Mouse (Mus musculus) thymus, postnatal 4 days (tissue): Measurements from ENCODE around the gene Elmod1.

Source experiments
- DNase-seq: peaks from one replicate; pipeline ENCODE4 v3.0.0; 2021

Gene Elmod1

DNA sequence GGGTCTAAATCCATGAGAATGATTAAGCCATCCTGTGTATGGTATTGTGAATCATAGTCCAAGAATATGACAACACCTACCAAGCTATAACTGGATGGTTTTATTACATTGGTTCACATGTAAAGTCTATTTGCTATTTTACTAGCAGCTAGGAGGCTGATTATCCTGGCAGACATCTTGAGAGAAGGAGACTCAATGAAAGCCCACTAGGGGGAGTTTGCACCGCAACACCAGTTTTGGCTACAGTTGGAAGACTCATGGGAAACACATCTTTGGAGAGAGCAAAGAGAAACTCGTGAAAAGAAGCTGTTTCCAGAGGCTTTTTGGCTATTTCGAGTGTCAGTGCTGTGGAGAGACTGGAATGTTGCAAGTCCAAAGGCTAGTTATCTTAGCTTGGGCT lies 69.7 kb downstream of the Elmod1 start:
- DNase-seq = no peak

GRCm38 (mm10) chr9:53903215-53903842 lies 71.8 kb downstream of the Elmod1 start:
- no peak for DNase-seq

DNA sequence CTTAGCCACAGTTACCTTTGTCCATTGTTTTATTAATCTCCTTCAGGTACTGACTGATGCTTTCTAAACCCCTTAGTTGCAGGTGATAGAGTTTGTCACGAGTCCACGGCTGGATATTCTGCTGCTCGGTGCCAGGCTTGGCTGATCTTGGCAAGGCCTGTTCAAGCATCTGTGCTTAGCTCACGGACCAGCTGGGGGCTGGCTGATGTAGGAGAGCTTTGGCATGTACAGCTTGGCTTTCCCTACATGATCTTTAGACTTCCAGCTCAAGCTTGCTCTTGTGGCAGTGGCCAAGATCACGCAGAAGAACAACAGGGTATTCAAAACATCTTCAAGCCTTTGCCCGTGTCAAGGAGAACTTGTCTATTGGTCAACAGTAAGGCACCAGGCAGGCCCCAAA lies 75.3 kb downstream of the Elmod1 start:
- DNase-seq = no peak

- DNase-seq = no peak
These were observed 79.3 kb downstream of the Elmod1 start for GRCm38 (mm10) chr9:53895827-53896226.

GRCm38 (mm10) chr9:53890075-53890474 lies 85.0 kb downstream of the Elmod1 start:
- DNase-seq = peak; percentile 39

- DNase-seq = no peak
These were observed 91.4 kb downstream of the Elmod1 start for GRCm38 (mm10) chr9:53883588-53884280.

- DNase-seq = no peak
These were observed 97.7 kb downstream of the Elmod1 start for GRCm38 (mm10) chr9:53877423-53877822.

GRCm38 (mm10) chr9:53873239-53873638 lies 101.9 kb downstream of the Elmod1 start:
- no peak for DNase-seq
